Mouse (Mus musculus) embryonic fibroblast, embryonic 13.5 days (primary cell): ENCODE data around the gene Myh14.

Experiments
- CTCF ChIP-seq: IDR thresholded peaks from 2 replicates; pipeline ENCODE4 v1.5.1; 2011; ENCODE audit warnings: mild to moderate bottlenecking, control low read depth, low read length, moderate library complexity, borderline replicate concordance; ENCODE audit not compliant: insufficient read depth
- POLR2A ChIP-seq: IDR thresholded peaks from 2 replicates; pipeline ENCODE4 v1.6.1; 2011; ENCODE audit warnings: low read depth, mild to moderate bottlenecking, control low read depth, low read length, moderate library complexity

- TF ChIP-seq CTCF (no peak), POLR2A (no peak)
These were observed 98.8 kb downstream of the Myh14 start for GRCm38 (mm10) chr7:44571811-44572210.
